Mouse (Mus musculus) heart, postnatal 0 days (tissue): ENCODE measurements around the gene Slc9a3r2.

Experiments
- CTCF ChIP-seq: IDR thresholded peaks from 2 replicates; pipeline ENCODE4 v1.5.1; 2016; ENCODE audit warnings: antibody characterized with exemption, control low read depth, low read depth
- EP300 ChIP-seq: IDR thresholded peaks from 2 replicates; pipeline ENCODE4 v1.6.1; 2016; ENCODE audit warnings: antibody characterized with exemption, low read depth

- no peak for TF ChIP-seq CTCF
- peak; percentile 41; the same call in 1 of the 2 replicates for TF ChIP-seq EP300
These were observed 19.6 kb upstream of the Slc9a3r2 start, which contains the start of gene Zfp598 for GRCm38 (mm10) chr17:24669545-24670245.
